Mouse (Mus musculus) forebrain, embryonic 10.5 days (tissue): ENCODE measurements at regions not wholly inside any gene's neighbourhood (a gene's known extent, or its start where the extent isn't known, plus 50 kb on each side); places are given as distances from the start of the nearest gene placed in this dataset.

Experiments
- DNase-seq: peaks from one replicate; pipeline ENCODE4 v3.0.0-alpha.2; 2017; ENCODE audit warnings: low spot score; ENCODE audit errors: extremely low spot score
- H3K27ac ChIP-seq: fragments of 300-500 bp; sonication (generic); 2 replicates; pipeline ENCODE4 v1.5.1; 2016; ENCODE audit warnings: mild to moderate bottlenecking
- H3K27me3 ChIP-seq: fragments of 300-500 bp; sonication (generic); 2 replicates; pipeline ENCODE4 v1.6.1; 2016; ENCODE audit warnings: mild to moderate bottlenecking; ENCODE audit not compliant: poor library complexity, severe bottlenecking
- H3K36me3 ChIP-seq: fragments of 300-500 bp; sonication (generic); replicated peaks from 2 replicates; pipeline ENCODE4 v1.6.1; 2016; ENCODE audit warnings: mild to moderate bottlenecking, moderate library complexity
- H3K4me1 ChIP-seq: fragments of 300-500 bp; sonication (generic); 2 replicates; pipeline ENCODE4 v1.6.1; 2016
- H3K4me3 ChIP-seq: fragments of 300-500 bp; sonication (generic); 2 replicates; pipeline ENCODE4 v1.5.1; 2016; ENCODE audit warnings: mild to moderate bottlenecking, moderate library complexity
- H3K9me3 ChIP-seq: fragments of 300-500 bp; sonication (generic); 2 replicates; pipeline ENCODE4 v1.6.1; 2016; ENCODE audit warnings: mild to moderate bottlenecking, moderate library complexity
- WGBS: fragments of 180-500 bp; shearing (Covaris S2); methylation state at CpG from one replicate; pipeline ENCODE4 v1.1.7; 2016; 5-methylcytosine and 5-hydroxymethylcytosine counted together

DNA sequence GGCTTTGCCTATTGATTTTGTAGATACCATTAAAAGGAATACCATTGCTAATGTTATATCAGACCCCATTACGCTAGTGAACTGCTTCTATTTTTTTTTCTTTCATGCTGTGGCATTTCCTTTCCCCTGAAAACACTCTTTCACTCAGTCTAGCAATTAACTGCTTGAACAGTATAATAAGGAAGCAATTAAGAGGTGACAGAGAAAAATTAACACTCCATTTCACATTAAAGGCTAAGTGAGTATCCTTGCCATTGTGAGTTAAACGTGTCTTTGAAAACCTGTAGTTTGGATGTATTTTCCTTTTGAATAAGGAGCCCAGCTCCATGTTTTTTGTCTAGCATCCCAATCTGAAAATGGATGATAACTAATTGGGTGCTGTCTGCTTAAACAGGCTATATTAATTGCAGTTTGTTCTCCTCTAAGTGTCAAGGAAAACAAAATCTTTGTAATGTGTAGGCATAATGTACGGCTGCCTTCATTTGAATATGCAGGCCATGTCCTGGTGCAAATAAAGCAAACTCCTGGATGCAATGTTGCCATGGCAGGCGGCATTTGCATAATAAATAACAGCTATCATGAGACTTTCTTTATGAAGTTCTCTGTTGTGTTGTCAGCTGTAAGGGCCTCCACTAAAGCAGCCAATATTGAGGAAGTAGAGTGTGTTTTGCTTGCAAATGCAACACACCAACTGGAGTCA, 423.3 kb downstream of the Zic3 start:
- Histone ChIP-seq H3K36me3 (no peaks in the 10 kb centered on the region), H3K9me3 (no peaks in the 10 kb centered on the region), H3K4me1 (peaks cover 14% of the 10 kb centered on the region), H3K27me3 (no peaks in the 10 kb centered on the region), H3K4me3 (no peak overlapping the region), H3K27ac (no peak overlapping the region)
- WGBS: 55% methylated on average over 4 of the region's 4 CpGs
- DNase-seq: peak; percentile 13

DNA sequence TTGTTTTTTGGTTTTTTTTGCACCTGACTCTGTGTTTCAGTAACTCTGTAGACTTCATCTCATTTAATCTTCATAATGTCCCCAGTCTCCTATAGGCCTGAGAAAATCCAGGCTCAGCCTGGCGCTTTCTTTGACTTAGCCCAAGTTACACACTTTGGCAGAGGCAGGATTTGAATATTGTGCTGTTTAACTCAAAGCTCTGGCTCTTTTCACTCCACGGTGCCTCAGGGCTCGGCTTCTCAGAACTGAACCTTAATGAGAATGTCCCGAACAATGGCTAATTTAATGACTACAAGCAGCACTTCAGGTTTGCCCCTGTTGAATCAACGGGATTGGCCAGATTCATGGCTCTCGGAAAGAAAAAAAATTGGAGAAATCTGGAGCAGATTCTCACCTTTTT, 425.1 kb downstream of the Zic3 start:
- H3K36me3 ChIP-seq: no peaks in the 10 kb centered on the region
- peaks cover 14% of the 10 kb centered on the region for H3K4me1 ChIP-seq
- H3K9me3 ChIP-seq: no peaks in the 10 kb centered on the region
- H3K27ac ChIP-seq: no peak overlapping the region
- WGBS: 36% methylated on average over 6 of the region's 6 CpGs
- DNase-seq: peak; percentile 47
- H3K27me3 ChIP-seq: no peaks in the 10 kb centered on the region
- H3K4me3 ChIP-seq: no peak overlapping the region

DNA sequence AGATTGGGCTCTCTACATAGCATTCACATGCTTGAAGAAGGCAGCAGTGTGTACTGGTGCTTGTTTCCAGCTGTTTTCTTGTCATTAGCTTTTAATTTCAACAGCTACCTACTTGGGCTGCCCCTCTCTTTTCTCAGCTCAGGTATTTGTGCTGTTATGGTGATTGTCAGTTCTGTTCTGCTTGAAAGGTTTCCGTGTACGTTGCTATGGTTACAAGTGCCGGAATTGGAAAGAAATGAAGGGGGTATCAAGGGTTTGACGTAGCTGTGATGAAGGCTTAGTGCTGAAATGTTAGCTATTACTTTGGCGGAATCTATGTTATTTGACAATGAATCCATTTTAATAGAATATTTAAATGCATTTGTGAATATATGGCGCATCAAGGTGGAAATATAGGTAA, 439.5 kb upstream of the 4930550L24Rik start:
- Histone ChIP-seq H3K9me3 (no peaks in the 10 kb centered on the region), H3K4me3 (no peak overlapping the region), H3K27me3 (no peaks in the 10 kb centered on the region), H3K36me3 (no peaks in the 10 kb centered on the region), H3K27ac (no peak overlapping the region), H3K4me1 (peaks cover 35% of the 10 kb centered on the region)
- 57% methylated on average over 6 of the region's 6 CpGs for WGBS
- no peak for DNase-seq

DNA sequence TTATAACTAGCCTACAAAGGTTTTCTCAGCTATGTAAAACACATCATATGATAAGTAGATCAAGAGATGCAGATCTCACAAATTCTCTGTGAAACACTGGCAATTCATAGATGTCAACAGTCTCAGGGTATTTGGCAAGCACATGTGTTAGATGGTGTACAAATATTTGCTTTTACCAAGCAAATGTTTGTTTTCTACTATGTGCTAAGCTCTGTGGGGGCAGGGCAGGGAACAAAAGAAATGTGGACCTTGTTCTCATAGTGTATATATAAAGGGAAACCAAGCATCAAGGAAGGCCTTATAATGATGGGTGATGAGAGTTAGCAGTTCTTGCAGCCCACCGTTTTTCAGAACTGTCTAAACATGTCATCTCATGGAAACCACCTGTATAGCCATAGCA, 438.2 kb upstream of the 4930550L24Rik start:
- no peak for DNase-seq
- no peak overlapping the region for H3K27ac ChIP-seq
- WGBS: 38% methylated on average over 1 of the region's 1 CpGs

DNA sequence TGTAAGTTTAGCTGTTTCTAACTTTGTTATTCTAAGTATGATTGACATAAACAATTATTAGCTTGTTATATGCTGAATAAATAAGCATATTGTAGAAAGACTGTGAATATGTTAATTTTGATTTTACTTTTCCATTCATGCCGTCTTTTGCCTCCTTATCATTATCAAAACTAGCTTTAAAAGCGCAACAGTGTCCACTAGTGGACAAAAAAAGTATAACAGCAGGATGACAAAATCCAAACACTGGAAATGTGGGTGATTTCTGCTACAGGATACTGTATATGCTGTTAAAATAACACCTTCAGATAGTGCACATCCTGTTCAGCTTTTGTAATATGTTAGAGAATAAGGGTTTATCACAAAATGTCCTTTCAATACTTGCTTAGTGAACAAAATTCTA, 418.3 kb upstream of the 4930550L24Rik start:
- Histone ChIP-seq H3K4me3 (no peak overlapping the region), H3K9me3 (no peaks in the 10 kb centered on the region), H3K27me3 (no peaks in the 10 kb centered on the region), H3K4me1 (no peaks in the 10 kb centered on the region), H3K36me3 (no peaks in the 10 kb centered on the region), H3K27ac (no peak overlapping the region)
- 16% methylated on average over 2 of the region's 2 CpGs for WGBS
- DNase-seq: no peak

More for the DNA sequence above, 438.2 kb upstream of the 4930550L24Rik start:
- H3K36me3 ChIP-seq: no peaks in the 10 kb centered on the region
- peaks cover 35% of the 10 kb centered on the region for H3K4me1 ChIP-seq
- no peaks in the 10 kb centered on the region for H3K9me3 ChIP-seq
- no peak overlapping the region for H3K4me3 ChIP-seq
- no peaks in the 10 kb centered on the region for H3K27me3 ChIP-seq

DNA sequence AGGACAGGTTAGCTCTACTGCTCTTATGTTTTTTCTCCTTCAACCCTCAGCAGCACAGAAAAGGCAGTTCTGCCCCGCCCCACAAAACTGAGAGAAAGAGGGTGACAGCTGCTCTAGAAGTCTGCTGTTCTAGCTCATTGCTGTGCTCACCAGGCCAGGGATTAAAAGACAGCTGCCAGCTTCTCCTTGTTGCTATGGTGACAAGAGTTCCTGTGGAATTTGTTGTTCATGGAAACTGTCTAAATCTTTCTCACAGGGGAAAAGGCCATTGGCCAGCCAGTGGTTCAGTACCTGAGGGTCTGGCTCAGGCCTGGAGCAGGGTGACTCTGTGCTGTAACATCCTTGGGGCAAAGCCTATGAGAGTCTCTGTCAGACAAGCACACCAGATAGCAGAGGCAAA, 405.6 kb upstream of the 4930550L24Rik start:
- H3K9me3 ChIP-seq: no peaks in the 10 kb centered on the region
- H3K27me3 ChIP-seq: no peaks in the 10 kb centered on the region
- H3K36me3 ChIP-seq: no peaks in the 10 kb centered on the region
- 77% methylated on average over 1 of the region's 1 CpGs for WGBS
- no peak overlapping the region for H3K4me3 ChIP-seq
- H3K4me1 ChIP-seq: peaks cover 6% of the 10 kb centered on the region; the same call in 1 of the 2 replicates
- H3K27ac ChIP-seq: no peak overlapping the region
- peak; percentile 15 for DNase-seq

DNA sequence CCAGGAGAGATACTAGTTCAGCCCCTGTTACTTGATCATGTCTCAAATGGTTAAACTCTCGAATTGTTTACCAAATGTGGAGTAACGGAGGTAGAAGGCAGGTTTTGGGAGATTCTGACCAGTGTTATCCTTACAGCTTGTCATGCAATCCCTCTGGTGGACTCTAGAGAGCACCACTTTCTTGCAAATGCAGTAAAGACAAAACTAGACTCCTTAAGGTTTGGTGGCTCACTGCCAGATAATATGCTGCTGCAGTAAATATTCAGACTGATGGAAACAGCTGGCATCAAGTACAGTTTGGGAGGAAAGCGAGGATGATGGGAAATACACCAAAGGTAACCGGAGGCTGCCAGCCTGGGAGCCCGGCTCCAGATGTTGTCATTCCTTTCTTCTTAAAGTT, 394.2 kb upstream of the 4930550L24Rik start:
- no peaks in the 10 kb centered on the region for H3K4me1 ChIP-seq
- H3K9me3 ChIP-seq: no peaks in the 10 kb centered on the region
- H3K36me3 ChIP-seq: no peaks in the 10 kb centered on the region
- no peak overlapping the region for H3K27ac ChIP-seq
- 67% methylated on average over 5 of the region's 5 CpGs for WGBS
- DNase-seq: no peak
- no peaks in the 10 kb centered on the region for H3K27me3 ChIP-seq
- no peak overlapping the region for H3K4me3 ChIP-seq
